Mouse (Mus musculus) C2C12 (cell line): Measurements from ENCODE around the gene Rasal1. TPM values are rescaled to one million over a fixed set of nuclear protein-coding genes. Genes with fewer than 3 reads are reported as not detected.

ENCODE experiments used
- H3K27me3 ChIP-seq: one replicate; pipeline ENCODE4 v1.6.1; 2011; ENCODE audit not compliant: control insufficient read depth, insufficient read depth, insufficient read length
- H3K36me3 ChIP-seq: one replicate; pipeline ENCODE4 v1.6.1; 2011; ENCODE audit not compliant: control insufficient read depth, insufficient read depth
- H3K4me3 ChIP-seq: one replicate; pipeline ENCODE4 v1.5.1; 2011; ENCODE audit warnings: mild to moderate bottlenecking, control low read depth; ENCODE audit not compliant: poor library complexity, insufficient read depth, severe bottlenecking
- H3K79me2 ChIP-seq: one replicate; pipeline ENCODE4 v1.6.1; 2011; ENCODE audit not compliant: control insufficient read depth, insufficient read depth
- H3K79me3 ChIP-seq: one replicate; pipeline ENCODE4 v1.6.1; 2011; ENCODE audit warnings: low read depth, control low read depth
- H3ac ChIP-seq: one replicate; pipeline ENCODE3; 2011; ENCODE audit warnings: low read depth; ENCODE audit not compliant: control insufficient read depth, insufficient read length
- CEBPB ChIP-seq: IDR thresholded peaks from one replicate; pipeline ENCODE4 v1.6.1; 2011; ENCODE audit warnings: low read depth, mild to moderate bottlenecking, control low read depth, moderate library complexity
- CTCF ChIP-seq: IDR thresholded peaks from one replicate; pipeline ENCODE4 v1.5.1; 2011; ENCODE audit not compliant: control insufficient read depth, insufficient read depth, insufficient read length
- FOSL1 ChIP-seq: IDR thresholded peaks from one replicate; pipeline ENCODE4 v1.8.0; 2011; ENCODE audit warnings: mild to moderate bottlenecking, low read length; ENCODE audit not compliant: poor library complexity, insufficient read depth, severe bottlenecking
- MAX ChIP-seq: IDR thresholded peaks from one replicate; pipeline ENCODE4 v1.6.1; 2011; ENCODE audit warnings: mild to moderate bottlenecking, control low read depth
- MYOD1 ChIP-seq: IDR thresholded peaks from one replicate; pipeline ENCODE4 v1.6.1; 2011; ENCODE audit warnings: low read depth; ENCODE audit not compliant: control insufficient read depth, insufficient read length
- MYOG ChIP-seq: IDR thresholded peaks from one replicate; pipeline ENCODE4 v1.6.1; 2011; ENCODE audit not compliant: control insufficient read depth, insufficient read length; ENCODE audit errors: extremely low read depth
- USF1 ChIP-seq: IDR thresholded peaks from one replicate; pipeline ENCODE4 v1.6.1; 2011; ENCODE audit warnings: low read depth, mild to moderate bottlenecking, control low read depth, moderate library complexity
- polyA plus RNA-seq: library from polyadenylated mRNA; unstranded; fragments of >200 nt; fragmentation: generic; extraction: Trizol; gene quantifications from one replicate; pipeline ENCODE4 v1.2.1, GENCODE M21; 2012; ENCODE audit warnings: missing spikeins

Rasal1 gene
- polyA plus RNA-seq, 1 experiment: not detected

GRCm38 (mm10) chr5:120605241-120605661 lies 43.4 kb upstream of the Rasal1 start:
- H3K79me2 ChIP-seq: no peaks in the 10 kb centered on the region
- TF ChIP-seq FOSL1 (no peak), MYOD1 (no peak), CTCF (no peak), CEBPB (no peak), USF1 (no peak), MYOG (no peak), MAX (no peak)

DNA sequence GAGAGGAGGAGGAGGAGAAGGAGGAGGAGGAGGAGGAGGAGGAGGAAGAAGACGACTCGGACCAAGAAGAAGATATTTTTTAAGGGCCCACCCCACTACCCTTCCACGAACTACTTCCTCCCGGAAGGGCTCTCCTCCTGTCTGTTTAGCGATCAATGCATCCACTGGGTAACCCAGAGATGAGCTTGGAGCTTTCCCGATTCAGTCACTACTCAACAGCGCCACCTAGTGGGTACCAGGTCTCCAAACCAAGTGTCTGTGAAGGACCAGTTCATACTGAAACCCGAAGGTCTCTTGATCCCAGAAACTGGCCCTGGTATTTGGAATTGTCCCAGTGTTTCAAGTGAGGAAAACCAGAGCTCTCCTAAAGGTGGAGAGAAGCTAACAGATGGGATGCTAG lies 42.9 kb upstream of the Rasal1 start:
- H3K36me3 ChIP-seq: no peaks in the 10 kb centered on the region
- TF ChIP-seq MYOD1 (no peak), CTCF (peak; percentile 54)
- no peak overlapping the region for H3K4me3 ChIP-seq
- H3K79me2 ChIP-seq: no peaks in the 10 kb centered on the region
- no peaks in the 10 kb centered on the region for H3K27me3 ChIP-seq
- no peak overlapping the region for H3ac ChIP-seq
- H3K79me3 ChIP-seq: no peaks in the 10 kb centered on the region

More at GRCm38 (mm10) chr5:120605241-120605661, 43.4 kb upstream of the Rasal1 start:
- no peaks in the 10 kb centered on the region for H3K27me3 ChIP-seq
- H3K79me3 ChIP-seq: no peaks in the 10 kb centered on the region
- peak overlapping the region; percentile 11 for H3K4me3 ChIP-seq
- peak overlapping the region; percentile 40 for H3ac ChIP-seq
- no peaks in the 10 kb centered on the region for H3K36me3 ChIP-seq

GRCm38 (mm10) chr5:120606590-120607200 lies 41.9 kb upstream of the Rasal1 start:
- Histone ChIP-seq H3K36me3 (no peaks in the 10 kb centered on the region), H3ac (no peak overlapping the region), H3K27me3 (no peaks in the 10 kb centered on the region), H3K4me3 (no peak overlapping the region), H3K79me2 (peaks cover 9% of the 10 kb centered on the region), H3K79me3 (peaks cover 2% of the 10 kb centered on the region)
- no peak for TF ChIP-seq FOSL1
- no peak for TF ChIP-seq CEBPB
- TF ChIP-seq MYOD1: no peak
- no peak for TF ChIP-seq CTCF
- TF ChIP-seq MAX: no peak
- TF ChIP-seq USF1: no peak
- no peak for TF ChIP-seq MYOG

DNA sequence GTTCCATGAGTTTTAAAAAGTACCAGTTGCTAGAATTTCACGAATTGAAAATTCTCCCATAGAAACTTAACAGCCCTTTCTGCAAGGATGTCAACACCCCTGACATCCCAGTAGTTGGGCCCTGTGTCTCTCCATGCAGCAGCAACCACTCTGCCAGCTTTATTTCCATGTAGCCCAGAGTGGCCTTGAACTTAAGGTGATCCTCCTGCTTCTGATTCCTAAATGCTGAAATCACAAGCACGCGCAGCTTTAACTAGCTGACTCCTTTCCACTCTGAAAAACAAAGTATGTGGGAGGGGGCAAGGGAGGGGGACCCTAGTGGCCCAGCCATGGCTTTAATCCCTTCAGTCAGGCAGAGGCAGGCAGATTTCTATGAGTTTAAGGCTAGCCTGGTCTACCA lies 41.3 kb upstream of the Rasal1 start:
- Histone ChIP-seq H3K79me3 (peaks cover 2% of the 10 kb centered on the region), H3K4me3 (no peak overlapping the region), H3K27me3 (no peaks in the 10 kb centered on the region), H3ac (no peak overlapping the region), H3K36me3 (no peaks in the 10 kb centered on the region), H3K79me2 (peaks cover 15% of the 10 kb centered on the region)
- no peak for TF ChIP-seq CEBPB
- no peak for TF ChIP-seq MAX
- no peak for TF ChIP-seq MYOG
- no peak for TF ChIP-seq MYOD1
- no peak for TF ChIP-seq USF1
- TF ChIP-seq FOSL1: no peak
- TF ChIP-seq CTCF: no peak

DNA sequence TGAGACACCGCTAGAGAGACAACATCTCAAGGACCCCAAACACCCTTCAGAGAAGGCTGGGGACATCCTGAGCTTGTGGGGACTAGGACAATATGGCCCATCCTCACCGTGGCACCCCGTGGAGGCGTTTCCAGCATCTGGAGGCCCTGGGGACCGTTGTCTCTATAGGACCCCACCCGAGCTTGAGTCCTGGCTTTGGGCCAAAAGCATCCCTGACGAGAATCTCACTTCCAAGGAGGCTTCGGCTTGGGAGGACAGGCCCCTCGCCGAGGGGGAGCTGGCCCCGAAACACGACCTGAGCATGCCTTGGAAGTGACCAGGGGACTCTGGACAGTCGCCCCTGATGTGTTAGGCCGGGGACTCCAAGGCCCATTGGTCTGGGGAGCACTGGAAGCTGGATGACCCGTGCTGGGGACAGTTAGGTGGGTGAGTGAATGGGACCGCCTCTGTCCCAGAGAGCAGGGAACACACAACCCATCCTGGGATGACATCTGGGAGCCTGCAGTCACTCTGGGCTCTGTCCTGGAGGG lies 39.3 kb upstream of the Rasal1 start:
- Histone ChIP-seq H3K79me3 (peaks cover 11% of the 10 kb centered on the region), H3K36me3 (no peaks in the 10 kb centered on the region), H3ac (no peak overlapping the region), H3K27me3 (no peaks in the 10 kb centered on the region), H3K4me3 (no peak overlapping the region), H3K79me2 (peaks cover 27% of the 10 kb centered on the region)
- TF ChIP-seq CEBPB (no peak), FOSL1 (no peak), CTCF (no peak), MYOG (no peak), USF1 (no peak), MYOD1 (no peak), MAX (no peak)

GRCm38 (mm10) chr5:120610906-120611305 lies 37.7 kb upstream of the Rasal1 start:
- TF ChIP-seq MYOG (no peak), USF1 (no peak), CEBPB (no peak), MYOD1 (no peak), CTCF (no peak), MAX (no peak), FOSL1 (no peak)
- Histone ChIP-seq H3K27me3 (no peaks in the 10 kb centered on the region), H3K4me3 (no peak overlapping the region)

More at GRCm38 (mm10) chr5:120610906-120611305, 37.7 kb upstream of the Rasal1 start:
- H3ac ChIP-seq: no peak overlapping the region
- peaks cover 27% of the 10 kb centered on the region for H3K79me3 ChIP-seq
- H3K36me3 ChIP-seq: no peaks in the 10 kb centered on the region
- H3K79me2 ChIP-seq: peaks cover 43% of the 10 kb centered on the region
